Mouse (Mus musculus): ENCODE measurements around the gene Gm11639. TPM values are rescaled to one million over a fixed set of nuclear protein-coding genes. Genes with fewer than 3 reads are reported as not detected.

Gene Gm11639
- not detected in 2 replicates for polyA plus RNA-seq (2012; rRNA removed; ENCODE audit: low replicate concordance)

DNA sequence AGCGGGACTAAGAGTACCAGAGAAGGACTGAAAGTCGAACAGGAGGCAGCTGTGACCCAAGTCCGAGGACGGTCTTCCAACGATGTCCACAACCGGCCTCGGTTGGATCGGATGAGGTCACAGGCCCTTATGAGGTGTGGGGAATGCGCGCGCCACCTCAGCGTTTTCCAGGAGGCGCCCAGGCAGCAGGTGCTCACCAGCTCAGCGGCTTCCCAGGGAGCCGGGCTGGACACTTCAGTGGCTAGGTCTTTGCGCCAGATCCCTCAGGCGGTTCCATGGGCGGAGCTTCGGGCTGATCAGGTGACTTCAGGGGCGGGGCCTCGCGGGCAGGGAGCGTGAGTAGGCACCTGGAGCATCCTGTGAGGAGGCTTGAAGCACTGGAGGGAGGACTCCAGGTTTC, at the start of gene Gm11639:
TSS of gene Gm11639 (plus strand) at position 160 of the 400 bp plus-strand sequence.

GRCm38 (mm10) chr11:105063292-105063691, 377.8 kb downstream of the Gm11639 start, which contains the start of gene Efcab3:
Gene Efcab3, plus strand, starts transcription at chr11:105063592.

GRCm38 (mm10) chr11:105125735-105126519, 440.4 kb downstream of the Gm11639 start, which contains the start of gene Mettl2:
Gene Mettl2, plus strand, starts transcription at chr11:105126425.

GRCm38 (mm10) chr11:105146593-105146992, 461.1 kb downstream of the Gm11639 start, which contains the start of gene Gm10842:
Gene Gm10842, plus strand, starts transcription at chr11:105146893.

Other genes starting within 250 kb of the Gm11639 start
- 37.8 and 52.2 TPM in 2 replicates for gene Kansl1, start 216.8 kb upstream of the Gm11639 start, polyA plus RNA-seq (2012; rRNA removed; ENCODE audit: low replicate concordance)
- gene Cdc27, start 135.1 kb upstream of the Gm11639 start, polyA plus RNA-seq (2012; rRNA removed; ENCODE audit: low replicate concordance), result 0.62 and 0.93 TPM in 2 replicates
- 0.89 and 1.9 TPM in 2 replicates for gene Myl4, start 135.0 kb upstream of the Gm11639 start, polyA plus RNA-seq (2012; rRNA removed; ENCODE audit: low replicate concordance)
- 3.4 and 4.6 TPM in 2 replicates for gene Itgb3, start 77.7 kb upstream of the Gm11639 start, polyA plus RNA-seq (2012; rRNA removed; ENCODE audit: low replicate concordance)

All from duodenum, adult 2 months (tissue).